Mouse (Mus musculus) layer of hippocampus, adult 9-11 months (tissue): Measurements from ENCODE around the gene Nrxn1.

ENCODE experiments used
- DNase-seq: peaks from one replicate; pipeline ENCODE4 v3.0.0; 2022

Gene Nrxn1

DNA sequence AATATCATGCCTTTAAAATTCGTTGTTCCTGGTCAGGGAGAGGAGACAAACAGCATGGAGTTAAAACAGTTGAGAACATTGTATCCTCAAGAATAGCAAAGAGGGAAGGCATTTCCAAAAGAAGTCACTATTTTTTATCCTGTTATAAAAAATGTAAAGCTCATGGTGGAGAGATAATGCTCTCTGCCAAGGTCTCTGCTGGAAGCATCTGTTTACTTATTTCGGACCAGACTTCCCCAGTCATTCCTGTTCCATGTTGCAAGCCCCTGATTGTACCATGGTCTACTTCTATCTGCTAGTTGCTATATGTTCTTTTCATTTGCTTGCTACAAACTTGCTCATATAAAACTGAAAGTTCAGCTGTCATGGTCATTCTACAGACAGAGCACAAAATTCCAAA, 137.7 kb downstream of the Nrxn1 start:
- DNase-seq: no peak

- DNase-seq: no peak
Measured at GRCm38 (mm10) chr17:90934929-90935328, 157.9 kb downstream of the Nrxn1 start.

DNA sequence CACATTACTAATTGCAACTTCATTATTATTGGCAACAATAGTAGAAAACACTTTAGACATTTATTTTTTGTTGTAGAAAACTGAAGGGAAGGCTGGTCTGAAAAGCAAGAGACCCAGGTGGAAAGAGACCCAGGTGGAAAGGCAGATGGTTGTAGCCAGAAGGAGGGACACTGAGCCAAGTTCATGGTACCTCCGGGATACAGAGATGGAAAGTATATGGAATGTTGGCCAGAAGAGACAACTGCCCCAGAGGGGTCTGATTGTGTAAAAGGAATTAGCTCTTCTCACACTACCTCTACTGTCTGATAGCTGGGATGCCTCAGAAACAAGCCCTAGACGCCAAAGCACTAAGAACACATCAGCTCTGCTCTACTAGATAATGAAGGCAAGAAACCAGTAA, 179.6 kb downstream of the Nrxn1 start:
- no peak for DNase-seq

- DNase-seq: no peak
Measured at GRCm38 (mm10) chr17:90912746-90913145, 180.1 kb downstream of the Nrxn1 start.

GRCm38 (mm10) chr17:90912341-90912740, 180.5 kb downstream of the Nrxn1 start:
- DNase-seq: no peak

DNA sequence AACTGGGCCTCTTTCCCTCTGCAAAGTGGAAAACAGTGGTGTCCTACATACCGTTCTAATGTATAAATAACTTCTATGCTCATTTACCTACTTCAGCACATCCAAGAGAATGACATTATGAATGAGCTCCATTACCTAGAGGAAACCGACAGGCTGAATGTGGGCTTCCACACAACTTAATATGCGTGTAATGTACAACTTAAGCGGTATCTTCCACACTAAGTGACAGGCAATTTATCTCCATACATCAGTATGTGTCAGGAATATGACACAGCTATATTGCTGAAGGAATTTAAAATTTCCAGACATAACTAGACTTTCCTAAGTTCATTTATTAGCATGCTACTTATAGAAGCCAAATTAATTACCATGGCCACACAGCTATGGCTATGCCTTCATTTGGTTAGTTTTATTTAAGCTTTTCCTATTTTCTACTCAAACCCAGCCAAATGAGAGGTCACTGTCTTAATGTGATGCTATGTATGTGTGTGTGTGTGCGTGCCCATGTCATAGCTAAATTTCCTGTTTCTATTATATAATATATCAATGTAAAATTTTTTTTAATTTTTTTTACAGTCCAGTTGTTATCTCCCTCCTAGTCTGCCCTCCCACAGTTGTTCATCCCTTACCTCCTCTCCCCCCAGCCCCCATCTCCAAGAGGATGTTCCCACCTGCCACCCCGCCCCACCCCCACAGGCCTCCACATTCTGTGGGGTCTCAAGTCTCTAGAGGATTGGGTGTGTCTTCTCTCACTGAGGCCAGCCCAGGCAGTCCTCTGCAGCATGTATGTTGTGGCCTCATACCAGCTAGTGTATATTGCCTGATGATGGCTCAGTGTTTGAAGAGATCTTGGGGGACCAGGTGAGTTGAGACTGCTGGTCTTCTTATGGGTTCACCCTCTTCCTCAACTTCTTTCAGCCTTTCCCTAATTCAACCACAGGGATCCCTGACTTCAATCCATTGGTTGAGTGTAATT, 186.5 kb downstream of the Nrxn1 start:
- DNase-seq: no peak

GRCm38 (mm10) chr17:90905143-90905542, 187.7 kb downstream of the Nrxn1 start:
- no peak for DNase-seq

- peak; percentile 85 for DNase-seq
Measured at GRCm38 (mm10) chr17:90892327-90893259, 200.3 kb downstream of the Nrxn1 start.

- no peak for DNase-seq
Measured at GRCm38 (mm10) chr17:90891711-90892110, 201.2 kb downstream of the Nrxn1 start.

GRCm38 (mm10) chr17:90857225-90857624, 235.6 kb downstream of the Nrxn1 start:
- no peak for DNase-seq

DNA sequence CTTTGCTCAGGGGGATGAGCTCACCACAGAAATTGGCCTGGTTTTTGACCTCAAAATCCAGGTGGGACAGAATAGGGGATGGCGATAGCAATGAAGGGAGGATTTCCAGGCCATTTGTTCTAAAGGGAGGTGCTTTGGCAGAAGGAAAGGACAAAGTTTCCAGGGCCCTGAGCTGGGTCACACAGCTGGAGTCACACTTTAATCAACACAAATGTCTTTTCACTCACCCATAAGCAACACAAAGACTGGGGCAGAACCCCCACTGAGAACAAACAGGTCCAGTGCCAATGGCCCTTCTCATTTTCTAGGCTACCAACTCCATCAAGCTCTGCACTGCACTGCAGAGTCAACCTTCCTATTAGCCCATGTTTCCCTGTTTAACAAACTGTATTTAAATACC, 249.0 kb downstream of the Nrxn1 start:
- DNase-seq: no peak

DNA sequence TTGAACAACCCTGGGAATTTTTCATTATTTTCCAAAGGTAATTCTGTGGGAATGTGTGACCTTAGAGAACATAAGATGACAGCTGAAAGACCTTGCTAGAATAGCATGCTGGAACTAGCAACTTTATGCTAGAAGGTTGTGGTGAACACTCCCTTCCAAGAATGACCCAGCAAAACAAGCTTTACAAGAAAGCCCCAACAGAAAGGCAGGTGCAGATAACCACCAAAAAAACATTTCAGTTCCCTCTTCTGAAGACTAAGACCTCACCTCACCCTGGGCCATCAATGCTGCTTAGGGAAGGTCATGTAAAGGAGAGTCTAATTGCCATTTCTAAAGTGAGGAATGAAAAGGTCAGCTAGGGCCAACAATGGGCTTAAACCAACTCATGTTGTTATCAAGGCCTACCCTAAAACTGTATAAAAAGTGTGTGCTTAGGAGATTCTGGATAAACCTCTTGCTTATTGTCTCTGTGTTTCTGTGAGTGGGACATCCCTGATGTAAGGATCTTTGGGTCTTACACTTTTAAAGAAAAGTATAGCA, 249.7 kb downstream of the Nrxn1 start:
- no peak for DNase-seq

- no peak for DNase-seq
Measured at GRCm38 (mm10) chr17:90837022-90837414, 255.9 kb downstream of the Nrxn1 start.

- no peak for DNase-seq
Measured at GRCm38 (mm10) chr17:90836154-90837021, 256.5 kb downstream of the Nrxn1 start.

DNA sequence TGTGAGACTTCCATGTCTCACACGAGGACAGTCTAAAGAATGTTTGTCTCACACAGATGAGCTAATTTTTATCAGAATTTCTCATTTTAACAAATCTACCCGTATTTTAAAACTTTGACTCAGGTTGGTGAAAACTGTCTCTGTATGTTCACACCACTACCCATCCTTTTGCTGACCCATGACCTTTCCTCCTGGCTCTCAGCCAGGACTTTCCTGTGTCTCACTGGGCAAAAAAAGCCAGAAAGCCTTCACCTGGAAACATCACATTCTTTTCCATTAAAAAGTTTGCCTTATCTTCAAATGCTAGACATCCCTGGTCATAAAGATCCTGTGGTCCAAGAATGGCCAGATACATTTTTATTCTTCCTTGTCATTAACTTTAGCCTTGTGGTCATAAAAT, 274.5 kb downstream of the Nrxn1 start:
- DNase-seq: no peak

DNA sequence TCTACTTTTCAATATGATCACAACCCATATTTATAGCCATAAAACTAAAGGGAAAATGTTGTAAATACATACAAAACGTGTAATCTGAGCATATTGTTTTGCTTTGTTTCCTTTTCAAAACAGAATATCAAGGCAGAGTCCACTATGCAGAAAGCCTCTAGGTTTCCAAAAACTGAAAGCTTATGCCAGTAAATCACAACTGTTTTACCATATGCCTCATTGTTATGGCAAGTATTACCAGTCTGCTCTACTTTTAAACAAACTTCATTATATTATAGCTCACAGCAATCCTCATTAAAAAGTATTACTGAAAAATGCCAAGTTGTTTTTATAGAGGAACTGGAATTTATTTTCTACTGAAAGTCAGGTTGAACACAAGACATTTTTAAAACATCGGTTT, 275.0 kb downstream of the Nrxn1 start:
- no peak for DNase-seq

- no peak for DNase-seq
Measured at GRCm38 (mm10) chr17:90815306-90815705, 277.6 kb downstream of the Nrxn1 start.

DNA sequence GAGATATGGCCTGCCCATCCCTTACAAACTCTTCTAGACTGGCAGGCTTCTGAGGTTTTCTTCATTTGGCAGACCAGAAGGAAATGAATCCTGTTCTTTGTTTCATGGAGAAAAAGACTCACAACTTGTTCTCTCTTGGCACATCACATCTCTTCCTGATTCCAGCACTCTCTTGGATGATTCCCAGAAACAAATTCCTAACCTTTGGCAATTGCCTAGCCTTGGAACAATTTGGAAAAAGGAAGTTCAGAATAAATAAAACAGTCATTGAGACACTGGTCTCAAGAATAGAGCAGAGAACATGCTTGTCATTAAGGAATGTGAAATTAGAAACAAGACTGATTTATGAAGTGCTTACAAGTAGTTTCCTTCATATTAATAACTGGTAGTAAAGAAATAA, 279.1 kb downstream of the Nrxn1 start:
- no peak for DNase-seq

- no peak for DNase-seq
Measured at GRCm38 (mm10) chr17:90812485-90812884, 280.4 kb downstream of the Nrxn1 start.

DNA sequence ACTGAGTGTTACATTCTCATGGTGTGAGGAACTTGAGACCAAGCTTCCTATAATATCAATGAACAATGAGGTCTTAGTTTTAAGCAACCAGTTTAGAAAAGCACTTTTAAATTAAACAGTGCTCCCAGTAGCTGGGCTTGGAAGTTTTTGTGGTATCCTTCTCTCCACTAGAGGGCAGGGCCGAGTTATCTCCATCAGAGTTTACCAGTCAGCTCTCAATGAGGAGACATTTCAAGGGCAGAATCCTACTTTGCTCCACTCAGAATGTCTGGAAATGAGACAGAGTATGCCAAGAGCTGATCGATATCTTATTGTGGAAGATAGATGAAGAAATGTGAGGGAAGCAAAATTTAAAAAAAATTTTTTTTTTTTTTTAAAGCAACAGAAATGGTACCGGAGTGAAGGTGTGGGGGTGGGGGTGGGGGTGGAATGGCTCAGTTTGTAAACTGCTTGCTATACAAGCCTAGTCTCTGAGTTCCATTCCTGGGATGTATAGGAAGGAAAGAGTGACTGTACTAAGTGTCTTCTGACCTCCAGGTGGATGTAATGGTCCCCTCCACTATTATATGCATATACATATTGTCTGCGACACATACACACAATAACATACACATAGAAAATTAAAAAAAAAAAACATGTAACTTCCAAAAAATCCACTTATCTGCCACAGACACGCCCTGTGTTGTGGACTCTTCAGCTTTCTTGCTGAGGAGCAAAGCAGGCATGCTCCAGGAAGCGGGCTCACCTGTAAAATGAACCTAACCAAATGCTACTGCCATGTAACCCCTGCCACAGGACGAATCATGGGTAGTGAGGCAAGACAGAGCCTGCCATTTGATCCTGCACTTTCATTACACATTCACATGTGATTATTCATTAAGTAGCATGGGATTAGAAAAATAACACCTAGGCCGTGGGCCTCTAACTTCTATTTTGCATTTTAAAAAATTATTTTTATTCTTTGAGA, 283.4 kb downstream of the Nrxn1 start:
- DNase-seq: peak; percentile 65

DNA sequence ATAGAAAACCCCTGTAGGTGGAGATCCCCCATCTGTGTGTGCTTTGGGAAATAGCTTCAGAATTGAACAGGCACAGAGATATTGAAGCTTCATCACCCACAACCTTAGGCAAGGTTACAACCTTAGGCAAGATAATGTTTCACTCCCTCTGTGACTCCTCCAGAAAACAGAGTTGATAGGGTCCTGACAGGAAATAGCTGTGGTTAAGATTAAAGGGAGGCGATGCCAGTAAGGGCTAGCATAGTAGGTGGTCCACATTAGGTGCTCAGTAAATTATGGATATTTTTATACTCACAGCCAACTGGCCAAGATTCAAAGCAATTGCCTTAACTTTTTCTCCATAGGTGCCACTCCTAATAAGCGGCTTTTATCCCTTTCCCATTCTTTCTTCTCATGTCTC, 284.6 kb downstream of the Nrxn1 start:
- DNase-seq: no peak
